Mouse (Mus musculus): ENCODE data around the gene Tectb. TPM values are rescaled to one million over a fixed set of nuclear protein-coding genes. Genes with fewer than 3 reads are reported as not detected.

Gene Tectb
- polyA plus RNA-seq, 1 experiment from 2014 or later, result not detected

GRCm38 (mm10) chr19:55195574-55195973 lies 15.0 kb downstream of the Tectb start:
- H3K27me3 ChIP-seq (ENCODE audit: insufficient read depth, poor library complexity, severe bottlenecking), result no peaks in the 10 kb centered on the region; the same call in 1 of the 2 replicates
- H3K4me1 ChIP-seq (replicated peaks), result peaks cover 18% of the 10 kb centered on the region
- no peak overlapping the region for H3K27ac ChIP-seq
- 90% methylated on average over 3 of the region's 3 CpGs for WGBS
- DNase-seq (ENCODE audit: low spot score), result no peak
- no peaks in the 10 kb centered on the region for H3K36me3 ChIP-seq
- no peak overlapping the region for H3K4me3 ChIP-seq
- H3K9me3 ChIP-seq, result no peaks in the 10 kb centered on the region

- H3K4me3 ChIP-seq, result peak overlapping the region; percentile 28; the same call in 1 of the 2 replicates
- peak; percentile 77 for DNase-seq (ENCODE audit: low spot score)
- WGBS, result 38% methylated on average over 5 of the region's 5 CpGs
- H3K36me3 ChIP-seq, result no peaks in the 10 kb centered on the region
- H3K4me1 ChIP-seq (replicated peaks), result peaks cover 14% of the 10 kb centered on the region
- H3K27ac ChIP-seq, result peak overlapping the region; percentile 19
- H3K9me3 ChIP-seq, result no peaks in the 10 kb centered on the region
- H3K27me3 ChIP-seq (ENCODE audit: insufficient read depth, poor library complexity, severe bottlenecking), result no peaks in the 10 kb centered on the region; the same call in 1 of the 2 replicates
Observed at GRCm38 (mm10) chr19:55198303-55198702, 17.8 kb downstream of the Tectb start.

DNA sequence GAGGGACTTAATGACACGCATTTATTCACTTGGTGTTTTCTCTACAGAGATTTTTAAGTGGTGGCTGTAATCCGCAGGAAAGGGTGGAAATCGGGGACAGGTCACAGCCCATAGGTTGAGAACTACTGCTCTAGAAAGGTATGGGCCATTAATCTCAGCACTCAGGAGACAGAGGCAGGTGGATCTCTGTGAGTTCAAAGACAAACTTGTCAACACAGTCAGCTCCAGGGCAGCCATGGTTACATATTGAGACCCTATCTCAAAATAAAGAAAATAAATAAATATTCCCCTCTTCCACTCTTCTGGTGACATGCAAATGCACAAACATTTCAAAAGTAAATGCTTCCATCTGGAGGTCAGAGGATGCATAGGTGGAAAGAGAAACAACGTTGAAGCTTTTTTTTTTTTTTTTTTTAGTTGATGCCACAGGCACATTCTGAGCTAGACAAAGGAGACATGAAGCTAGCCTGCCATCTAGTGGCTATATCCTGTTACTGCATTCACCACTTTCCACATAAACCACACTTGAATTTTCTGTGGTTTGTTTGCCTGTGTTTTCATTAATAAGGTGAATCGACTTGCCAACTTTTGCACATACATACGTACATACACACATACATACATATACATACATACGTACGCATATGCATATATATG lies 26.1 kb downstream of the Tectb start:
- no peak overlapping the region for H3K27ac ChIP-seq
- 38% methylated on average over 8 of the region's 8 CpGs for WGBS
- no peak for DNase-seq (ENCODE audit: low spot score)
- no peak overlapping the region for H3K4me3 ChIP-seq
- H3K9me3 ChIP-seq, result no peaks in the 10 kb centered on the region
- H3K4me1 ChIP-seq (replicated peaks), result no peaks in the 10 kb centered on the region
- H3K36me3 ChIP-seq, result no peaks in the 10 kb centered on the region
- H3K27me3 ChIP-seq (ENCODE audit: insufficient read depth, poor library complexity, severe bottlenecking), result no peaks in the 10 kb centered on the region

DNA sequence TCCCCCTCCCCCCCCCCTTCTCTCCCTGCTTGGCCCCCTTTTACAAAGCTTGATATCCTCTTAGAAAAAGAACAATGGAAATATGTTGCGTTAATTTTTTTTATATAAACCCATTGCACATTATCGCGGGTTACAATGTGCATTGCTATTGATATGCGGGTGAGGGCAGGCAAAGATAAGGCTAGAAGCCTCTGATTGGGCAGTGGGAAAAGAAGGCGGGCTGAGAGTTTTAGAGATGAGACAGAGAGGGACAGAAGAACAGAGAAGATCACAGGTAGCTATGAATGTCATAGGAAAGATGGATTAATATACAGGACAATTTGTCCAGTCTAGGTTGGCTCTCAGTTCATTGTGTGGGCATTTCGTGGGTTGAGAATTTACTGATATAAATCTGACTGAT lies 26.7 kb downstream of the Tectb start:
- Histone ChIP-seq H3K4me3 (no peak overlapping the region), H3K27ac (no peak overlapping the region), H3K9me3 (no peaks in the 10 kb centered on the region), H3K4me1 (replicated peaks) (no peaks in the 10 kb centered on the region), H3K36me3 (no peaks in the 10 kb centered on the region), H3K27me3 (ENCODE audit: insufficient read depth, poor library complexity, severe bottlenecking) (no peaks in the 10 kb centered on the region)
- 63% methylated on average over 6 of the region's 6 CpGs for WGBS
- no peak for DNase-seq (ENCODE audit: low spot score)

DNA sequence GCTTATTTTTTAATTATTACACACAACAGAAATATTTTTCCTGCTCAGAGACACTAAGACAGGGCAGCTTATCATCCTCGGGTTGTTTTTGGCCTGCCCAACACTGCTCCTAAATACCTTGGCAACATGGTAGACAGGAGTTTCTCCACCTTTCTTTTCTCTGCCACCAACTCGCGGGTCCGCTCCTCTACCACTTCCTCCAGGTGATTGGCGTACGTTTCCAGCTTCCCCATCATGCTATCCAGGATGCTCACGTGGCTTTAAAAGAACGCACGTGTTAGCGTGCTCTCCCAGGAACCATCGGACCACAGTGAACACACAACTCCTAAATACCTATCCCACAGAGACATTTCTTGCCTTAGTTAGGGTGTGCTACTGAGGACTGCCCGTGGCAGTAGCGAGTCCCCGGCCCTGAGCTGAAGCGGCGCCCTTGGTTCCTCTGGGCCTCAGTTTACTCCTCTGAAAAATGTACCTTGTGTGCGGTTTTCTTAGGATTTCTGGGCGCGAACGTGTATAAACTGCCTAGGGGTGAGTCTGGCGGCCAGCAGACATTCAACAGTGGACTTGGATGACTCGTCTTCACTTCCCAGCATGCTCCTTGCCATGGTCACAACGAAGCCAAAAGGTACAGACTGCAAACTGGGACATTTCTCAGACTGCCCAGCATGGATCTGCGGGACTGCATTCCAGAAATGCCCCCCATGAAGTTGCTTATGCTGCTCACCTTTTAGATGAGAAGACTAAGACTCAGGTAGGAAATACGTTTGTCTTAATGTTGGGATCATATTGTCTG lies 27.4 kb downstream of the Tectb start:
- 68% methylated on average over 25 of the region's 25 CpGs for WGBS
- no peaks in the 10 kb centered on the region for H3K27me3 ChIP-seq (ENCODE audit: insufficient read depth, poor library complexity, severe bottlenecking)
- H3K27ac ChIP-seq, result no peak overlapping the region
- H3K9me3 ChIP-seq, result no peaks in the 10 kb centered on the region
- H3K4me1 ChIP-seq (replicated peaks), result no peaks in the 10 kb centered on the region
- H3K36me3 ChIP-seq, result no peaks in the 10 kb centered on the region
- no peak overlapping the region for H3K4me3 ChIP-seq
- no peak for DNase-seq (ENCODE audit: low spot score)

GRCm38 (mm10) chr19:55208654-55209053 lies 28.1 kb downstream of the Tectb start:
- no peaks in the 10 kb centered on the region for H3K36me3 ChIP-seq
- WGBS, result 80% methylated on average over 4 of the region's 4 CpGs

DNA sequence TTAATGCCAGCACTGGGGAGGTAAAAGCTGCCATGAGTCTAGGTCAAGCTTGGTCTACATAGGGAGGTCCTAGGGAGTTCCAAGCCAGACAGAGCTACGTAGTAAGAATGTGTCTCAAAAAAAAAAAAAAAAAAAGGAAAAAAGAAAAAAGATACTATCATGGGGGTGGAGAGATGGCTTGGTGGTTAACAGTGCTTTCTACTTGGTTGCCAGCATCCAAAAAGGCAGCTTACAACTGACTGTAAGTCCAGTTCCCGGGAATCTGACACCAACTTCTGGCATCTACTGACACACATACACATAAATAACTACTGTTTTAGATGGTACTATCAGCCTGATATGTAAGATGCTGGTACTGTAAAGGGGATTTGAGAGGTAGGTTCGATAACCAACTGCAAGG lies 28.6 kb downstream of the Tectb start:
- no peak for DNase-seq (ENCODE audit: low spot score)
- H3K4me1 ChIP-seq (replicated peaks), result no peaks in the 10 kb centered on the region
- no peak overlapping the region for H3K27ac ChIP-seq
- H3K36me3 ChIP-seq, result no peaks in the 10 kb centered on the region
- no peak overlapping the region for H3K4me3 ChIP-seq
- no peaks in the 10 kb centered on the region for H3K27me3 ChIP-seq (ENCODE audit: insufficient read depth, poor library complexity, severe bottlenecking)
- H3K9me3 ChIP-seq, result no peaks in the 10 kb centered on the region
- 88% methylated on average over 3 of the region's 3 CpGs for WGBS

More at GRCm38 (mm10) chr19:55208654-55209053, 28.1 kb downstream of the Tectb start:
- Histone ChIP-seq H3K27ac (no peak overlapping the region), H3K9me3 (no peaks in the 10 kb centered on the region), H3K27me3 (ENCODE audit: insufficient read depth, poor library complexity, severe bottlenecking) (no peaks in the 10 kb centered on the region), H3K4me3 (no peak overlapping the region), H3K4me1 (replicated peaks) (no peaks in the 10 kb centered on the region)
- no peak for DNase-seq (ENCODE audit: low spot score)

GRCm38 (mm10) chr19:55211698-55212097 lies 31.2 kb downstream of the Tectb start:
- Histone ChIP-seq H3K9me3 (no peaks in the 10 kb centered on the region), H3K27me3 (ENCODE audit: insufficient read depth, poor library complexity, severe bottlenecking) (no peaks in the 10 kb centered on the region), H3K4me3 (no peak overlapping the region), H3K4me1 (replicated peaks) (no peaks in the 10 kb centered on the region), H3K36me3 (no peaks in the 10 kb centered on the region), H3K27ac (no peak overlapping the region)
- 94% methylated on average over 1 of the region's 1 CpGs for WGBS
- DNase-seq (ENCODE audit: low spot score), result no peak

DNA sequence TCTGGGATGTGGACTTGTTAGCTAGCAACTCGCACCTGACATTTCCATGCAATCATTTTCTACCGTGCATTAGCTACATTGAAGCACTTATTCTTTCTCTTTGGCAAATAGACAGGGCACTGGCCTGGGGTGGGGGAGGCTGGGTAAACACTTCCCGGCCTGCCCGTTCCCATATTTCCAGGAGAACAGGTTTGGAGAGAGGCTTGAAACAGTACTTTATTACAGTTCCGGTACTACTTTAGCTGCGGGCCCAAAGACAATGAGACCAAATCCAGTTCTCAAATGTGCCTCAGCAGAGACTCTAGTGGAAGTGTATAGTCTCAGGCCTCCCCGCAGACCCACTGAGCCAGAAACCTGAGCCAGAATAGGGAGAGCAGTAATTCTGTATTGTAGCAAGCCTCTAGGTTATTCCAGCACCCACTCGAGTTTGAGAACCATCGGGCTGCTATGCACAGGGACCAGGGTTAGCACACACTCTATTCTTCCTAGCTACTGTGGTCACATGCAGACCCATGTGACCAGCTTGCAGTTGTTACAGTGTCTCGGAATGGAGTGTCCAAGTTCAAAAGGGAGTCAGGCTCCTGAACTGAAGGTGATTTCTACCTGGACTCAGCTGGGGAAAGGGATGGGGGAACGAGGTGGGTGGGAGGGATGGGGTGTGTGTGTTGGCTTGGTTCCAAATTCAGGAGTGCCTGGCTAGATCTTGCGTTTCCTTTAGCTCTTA lies 33.2 kb downstream of the Tectb start:
- H3K27me3 ChIP-seq (ENCODE audit: insufficient read depth, poor library complexity, severe bottlenecking), result peaks cover under 1% of the 10 kb centered on the region; the same call in 1 of the 2 replicates
- no peak overlapping the region for H3K27ac ChIP-seq
- no peaks in the 10 kb centered on the region for H3K36me3 ChIP-seq
- peaks cover 3% of the 10 kb centered on the region for H3K4me1 ChIP-seq (replicated peaks)
- H3K9me3 ChIP-seq, result no peaks in the 10 kb centered on the region
- no peak overlapping the region for H3K4me3 ChIP-seq
- DNase-seq (ENCODE audit: low spot score), result no peak
- WGBS, result 88% methylated on average over 12 of the region's 12 CpGs

- H3K9me3 ChIP-seq, result no peaks in the 10 kb centered on the region
- no peak overlapping the region for H3K27ac ChIP-seq
- no peaks in the 10 kb centered on the region for H3K36me3 ChIP-seq
- 91% methylated on average over 4 of the region's 4 CpGs for WGBS
- peaks cover 11% of the 10 kb centered on the region; the same call in 1 of the 2 replicates for H3K27me3 ChIP-seq (ENCODE audit: insufficient read depth, poor library complexity, severe bottlenecking)
- H3K4me1 ChIP-seq (replicated peaks), result peaks cover 7% of the 10 kb centered on the region
- no peak overlapping the region for H3K4me3 ChIP-seq
- DNase-seq (ENCODE audit: low spot score), result no peak
Observed at GRCm38 (mm10) chr19:55216876-55217275, 36.3 kb downstream of the Tectb start.

DNA sequence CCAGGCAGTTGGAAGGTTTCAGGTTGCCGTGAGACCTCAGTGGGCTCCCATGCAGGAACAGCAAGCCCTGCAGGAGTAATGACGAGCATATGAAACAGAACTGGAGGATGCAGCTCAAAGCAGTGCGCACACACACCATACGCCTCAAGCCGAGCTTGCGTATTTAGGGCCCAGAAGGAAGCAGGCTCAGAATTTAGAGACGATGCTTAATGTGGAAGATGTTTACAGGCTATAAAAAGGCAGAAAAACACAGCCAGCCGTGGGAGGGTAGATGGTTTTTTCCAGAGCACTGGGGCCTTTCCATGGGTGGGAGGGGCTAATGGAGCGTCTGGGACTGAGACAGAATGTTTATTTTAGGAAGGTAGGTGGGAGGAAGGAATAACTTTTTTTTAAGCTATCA lies 36.8 kb downstream of the Tectb start:
- H3K9me3 ChIP-seq, result no peaks in the 10 kb centered on the region
- WGBS, result 81% methylated on average over 9 of the region's 9 CpGs
- H3K4me1 ChIP-seq (replicated peaks), result peaks cover 7% of the 10 kb centered on the region
- no peak for DNase-seq (ENCODE audit: low spot score)
- H3K27me3 ChIP-seq (ENCODE audit: insufficient read depth, poor library complexity, severe bottlenecking), result peaks cover 11% of the 10 kb centered on the region; the same call in 1 of the 2 replicates
- no peak overlapping the region for H3K4me3 ChIP-seq
- H3K36me3 ChIP-seq, result no peaks in the 10 kb centered on the region
- H3K27ac ChIP-seq, result no peak overlapping the region

DNA sequence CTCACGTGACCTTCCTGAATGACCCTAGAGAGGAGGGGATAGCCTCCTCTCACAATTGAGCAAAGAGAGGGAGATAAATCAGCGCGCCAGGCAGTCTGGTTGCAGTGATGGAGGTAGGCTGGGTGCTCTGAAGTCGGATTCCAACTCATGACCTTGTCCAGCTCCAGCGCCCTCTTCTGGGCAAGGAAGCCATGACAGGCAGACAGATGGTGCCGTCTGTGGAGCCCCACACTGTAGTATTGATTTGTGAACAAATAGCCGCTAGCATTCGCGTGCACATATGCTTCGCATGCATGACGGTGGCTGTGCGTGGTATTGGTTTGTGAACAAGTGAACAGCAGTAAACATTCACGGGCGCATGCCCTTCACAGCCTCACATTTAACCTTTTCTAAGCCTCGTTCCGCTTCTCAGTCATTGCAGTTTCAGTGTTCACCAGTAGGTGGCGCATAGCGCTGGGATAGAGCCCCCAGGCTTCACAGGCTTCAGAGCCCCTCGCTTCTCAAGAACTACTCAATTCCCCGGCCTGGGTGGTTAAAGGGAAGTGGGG lies 37.7 kb downstream of the Tectb start:
- Histone ChIP-seq H3K36me3 (no peaks in the 10 kb centered on the region), H3K9me3 (no peaks in the 10 kb centered on the region), H3K4me1 (replicated peaks) (peaks cover 7% of the 10 kb centered on the region), H3K27me3 (ENCODE audit: insufficient read depth, poor library complexity, severe bottlenecking) (peaks cover 11% of the 10 kb centered on the region; the same call in 1 of the 2 replicates), H3K27ac (peak overlapping the region; percentile 69), H3K4me3 (peak overlapping the region; percentile 53)
- peak; percentile 88 for DNase-seq (ENCODE audit: low spot score)
- 4% methylated on average over 20 of the region's 20 CpGs for WGBS
